Mouse (Mus musculus) adrenal gland, postnatal 4 days (tissue): ENCODE measurements around the gene Obox6. TPM values are rescaled to one million over a fixed set of nuclear protein-coding genes. Genes with fewer than 3 reads are reported as not detected.

ENCODE experiments used
- DNase-seq, 2 experiments: peaks; one replicate each; pipeline ENCODE4 v3.0.0; 2021 to 2022; ENCODE audit warnings: low spot score in 2 of 2, mixed read lengths in 2 of 2
- long read RNA-seq, 2 experiments: library from polyadenylated mRNA; stranded (forward); transcript quantifications; one replicate each; pipeline ENCODE4 v2.0.0; 2021
- total RNA-seq, 2 experiments: library from RNA; stranded (reverse); gene quantifications; 2 replicates each; pipeline ENCODE4 v1.2.3; 2021

Obox6 gene
- not detected for total RNA-seq
- long read RNA-seq, experiment 1, result 0 reads
- long read RNA-seq, experiment 2, result 0 reads

DNA sequence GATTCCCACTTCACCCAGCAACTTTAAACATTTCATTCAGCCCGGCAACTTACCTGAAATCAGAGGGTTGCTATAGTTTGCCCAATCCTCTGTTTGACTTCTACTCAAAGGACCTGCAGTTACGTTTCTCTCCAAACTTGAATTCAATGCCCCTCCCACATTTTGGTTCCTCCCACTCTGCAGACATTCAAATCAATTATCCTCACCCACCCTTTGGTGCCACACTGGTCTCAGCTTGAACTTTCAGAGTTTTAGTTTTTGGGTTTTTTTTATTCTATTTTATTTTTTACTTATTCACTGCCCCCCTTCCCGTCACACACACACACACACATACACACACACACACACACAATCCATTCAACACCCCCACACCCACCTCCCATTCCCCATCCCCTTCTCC lies at the start of gene Obox6:
Obox6 (minus strand) TSS at position 101 of the 400 bp plus-strand sequence.
- no peak for DNase-seq

GRCm38 (mm10) chr7:15884127-15884526 lies 44.6 kb upstream of the Obox6 start:
- no peak for DNase-seq

GRCm38 (mm10) chr7:15882317-15882716 lies 42.8 kb upstream of the Obox6 start, which contains the start of gene Crxos:
TSS of gene Crxos (plus strand) at chr7:15882617.
- DNase-seq, result no peak

- no peak for DNase-seq
These were observed 42.4 kb upstream of the Obox6 start for GRCm38 (mm10) chr7:15881831-15882230.

- no peak for DNase-seq
These were observed 41.9 kb upstream of the Obox6 start for GRCm38 (mm10) chr7:15881388-15881787.

DNA sequence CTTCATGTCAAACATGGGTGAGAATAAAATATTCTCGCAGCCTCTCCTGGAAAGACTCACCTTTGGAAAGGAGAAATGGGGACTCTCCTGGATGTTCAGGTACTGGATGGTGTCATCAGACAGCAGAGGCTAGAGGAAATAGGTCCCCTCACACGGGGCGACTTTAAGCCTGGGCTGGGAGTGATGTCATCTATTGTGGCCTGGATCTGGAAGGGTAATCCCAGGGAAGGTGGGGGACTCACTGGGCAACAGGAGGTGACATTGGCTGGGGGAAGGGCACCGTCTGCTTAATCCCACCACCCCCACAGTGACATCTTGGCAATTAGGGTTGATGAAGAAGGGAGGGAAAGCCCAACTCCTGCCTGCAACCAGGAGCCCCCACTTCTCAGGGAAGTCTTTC lies 40.3 kb upstream of the Obox6 start, which contains the start of gene Crx:
Crx (minus strand) TSS at position 213 of the 400 bp plus-strand sequence.
- DNase-seq, result no peak

DNA sequence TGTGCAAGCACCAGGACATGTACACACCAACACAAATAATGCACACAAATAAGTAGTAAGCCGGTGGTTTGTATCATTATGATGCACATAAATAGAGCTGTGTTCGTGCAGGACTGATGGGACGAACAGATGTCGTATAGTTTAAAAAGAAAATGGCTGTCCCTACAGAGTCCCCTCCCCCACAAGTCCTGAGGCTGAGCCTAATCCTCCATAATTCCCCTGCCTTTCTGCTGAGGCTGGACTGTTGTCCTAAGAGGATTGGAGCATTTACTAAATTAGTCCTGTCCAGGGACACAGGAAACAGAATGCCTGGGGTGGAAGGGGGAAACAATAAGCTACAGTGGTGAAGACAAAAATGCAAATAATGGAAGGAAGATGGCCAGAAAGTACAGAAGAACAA lies 24.6 kb upstream of the Obox6 start:
- DNase-seq, result no peak

GRCm38 (mm10) chr7:15859657-15860056 lies 20.2 kb upstream of the Obox6 start:
- DNase-seq, result no peak

Other genes with a start within 250 kb of the Obox6 start
- not detected for gene Obox3, start 199.8 kb downstream of the Obox6 start, total RNA-seq
- not detected for gene Obox5, start 89.5 kb downstream of the Obox6 start, total RNA-seq
- not detected for gene Crx, start 40.3 kb upstream of the Obox6 start, total RNA-seq
- gene Crxos, start 42.9 kb upstream of the Obox6 start, total RNA-seq, result under 1 TPM; 0.54 to 0.81 TPM
- gene Selenow, start 82.7 kb upstream of the Obox6 start, total RNA-seq, result 100 to 1,000 TPM; 186 to 204 TPM
- 100 to 1,000 TPM; 238 to 243 TPM for gene Nop53, start 106.4 kb upstream of the Obox6 start, total RNA-seq
- 10 to 100 TPM; 71.9 to 77.5 TPM for gene Ehd2, start 127.9 kb upstream of the Obox6 start, total RNA-seq
- gene Bicra, start 208.2 kb upstream of the Obox6 start, total RNA-seq, result 10 to 100 TPM; 14.4 to 14.6 TPM
- gene Zfp541, start 222.1 kb upstream of the Obox6 start, total RNA-seq, result under 1 TPM; 0.22 to 0.23 TPM